Mouse (Mus musculus) embryo, embryonic 9.5 days (tissue): ENCODE results near the gene St6galnac3.

Experiments used
- DNase-seq: peaks from one replicate; pipeline ENCODE4 v3.0.0-alpha.2; 2017; ENCODE audit errors: extremely low spot score

Gene St6galnac3

DNA sequence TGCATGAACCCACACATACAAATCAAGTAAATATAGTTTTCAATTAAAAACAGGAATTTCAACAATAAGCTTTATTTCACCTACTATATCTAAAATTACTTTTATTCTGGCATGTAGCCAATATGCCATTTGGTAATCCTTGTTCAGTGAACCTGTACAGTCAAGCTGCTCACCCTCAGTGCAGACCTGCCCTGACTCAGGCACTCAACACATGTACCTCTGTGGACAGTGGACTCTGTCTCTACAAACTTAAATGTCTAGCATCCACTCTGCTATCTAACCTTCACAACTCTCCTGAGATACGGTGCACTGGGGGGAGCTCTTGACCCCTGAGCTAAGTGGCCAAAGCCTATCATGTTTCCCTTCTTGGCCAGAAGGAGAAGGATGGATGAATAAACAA lies 137.4 kb downstream of the St6galnac3 start:
- no peak for DNase-seq

DNA sequence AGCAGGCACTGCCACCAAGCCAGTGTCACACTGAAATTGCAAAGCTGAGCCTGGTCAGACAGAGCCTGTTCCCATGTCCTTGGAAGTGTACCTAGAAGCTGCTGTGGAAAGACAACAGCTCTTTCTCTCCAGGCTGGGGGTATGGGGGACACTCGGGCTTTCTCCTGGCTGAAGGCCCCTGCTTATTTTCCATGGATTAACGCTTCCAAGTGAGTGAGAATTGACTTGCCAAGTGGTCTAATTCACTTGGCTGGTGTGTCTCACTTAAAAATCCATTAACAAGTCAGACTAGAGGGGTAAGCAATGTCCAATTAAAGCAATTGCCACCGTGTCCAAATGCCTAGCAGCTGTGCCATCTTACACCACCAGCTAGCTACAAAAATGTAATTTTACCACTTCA lies 140.1 kb downstream of the St6galnac3 start:
- DNase-seq: no peak

- no peak for DNase-seq
Measured at GRCm38 (mm10) chr3:153582065-153582464, 142.9 kb downstream of the St6galnac3 start.

DNA sequence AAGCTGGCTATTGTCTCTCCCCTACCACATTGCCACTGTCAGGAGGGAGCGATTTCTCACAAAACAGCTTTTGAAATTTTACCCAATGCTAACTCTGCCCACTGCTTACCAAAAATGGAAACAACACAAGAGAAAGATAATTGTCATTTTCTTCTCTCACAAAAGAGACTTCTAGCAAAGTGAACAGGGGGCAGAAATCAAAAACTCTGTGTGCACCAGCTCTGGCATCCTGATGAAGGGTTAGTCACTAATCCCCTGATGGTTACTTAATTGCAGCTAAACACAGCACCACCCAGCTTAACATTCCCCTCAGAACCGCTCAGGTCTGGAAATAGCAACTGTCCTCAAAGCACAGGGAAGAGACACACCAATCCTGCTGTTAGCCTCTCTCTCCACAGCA lies 144.3 kb downstream of the St6galnac3 start:
- no peak for DNase-seq

GRCm38 (mm10) chr3:153580136-153580535 lies 144.8 kb downstream of the St6galnac3 start:
- DNase-seq: no peak

GRCm38 (mm10) chr3:153577286-153577685 lies 147.7 kb downstream of the St6galnac3 start:
- no peak for DNase-seq

- DNase-seq: no peak
Measured at GRCm38 (mm10) chr3:153571152-153571551, 153.8 kb downstream of the St6galnac3 start.

- no peak for DNase-seq
Measured at GRCm38 (mm10) chr3:153568815-153569214, 156.2 kb downstream of the St6galnac3 start.

- DNase-seq: no peak
Measured at GRCm38 (mm10) chr3:153567913-153568312, 157.1 kb downstream of the St6galnac3 start.

DNA sequence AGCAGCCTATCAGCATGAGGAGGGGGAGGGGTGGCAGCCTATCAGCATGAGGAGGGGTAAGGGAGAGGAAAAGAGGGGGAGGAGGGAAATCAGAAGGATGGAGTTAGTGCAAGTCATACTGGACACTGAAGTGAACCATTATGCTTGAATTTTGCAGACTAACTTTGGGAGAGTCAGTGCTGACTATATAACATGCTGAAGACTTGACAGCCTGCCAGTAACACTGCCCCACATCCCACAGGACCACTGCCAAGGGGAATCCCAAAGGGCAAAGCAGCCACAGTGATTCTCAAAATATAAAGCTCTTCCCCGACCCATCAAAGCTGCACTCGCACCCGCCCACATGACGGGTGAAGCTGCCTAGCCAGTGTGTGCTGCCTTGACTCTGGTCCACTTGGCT lies 157.5 kb downstream of the St6galnac3 start:
- DNase-seq: no peak

- DNase-seq: no peak
Measured at GRCm38 (mm10) chr3:153566100-153566499, 158.9 kb downstream of the St6galnac3 start.

- DNase-seq: no peak
Measured at GRCm38 (mm10) chr3:153560897-153561296, 164.1 kb downstream of the St6galnac3 start.

- DNase-seq: no peak
Measured at GRCm38 (mm10) chr3:153559586-153559985, 165.4 kb downstream of the St6galnac3 start.

GRCm38 (mm10) chr3:153556621-153557020 lies 168.4 kb downstream of the St6galnac3 start:
- DNase-seq: no peak

- DNase-seq: no peak
Measured at GRCm38 (mm10) chr3:153553712-153554111, 171.3 kb downstream of the St6galnac3 start.

DNA sequence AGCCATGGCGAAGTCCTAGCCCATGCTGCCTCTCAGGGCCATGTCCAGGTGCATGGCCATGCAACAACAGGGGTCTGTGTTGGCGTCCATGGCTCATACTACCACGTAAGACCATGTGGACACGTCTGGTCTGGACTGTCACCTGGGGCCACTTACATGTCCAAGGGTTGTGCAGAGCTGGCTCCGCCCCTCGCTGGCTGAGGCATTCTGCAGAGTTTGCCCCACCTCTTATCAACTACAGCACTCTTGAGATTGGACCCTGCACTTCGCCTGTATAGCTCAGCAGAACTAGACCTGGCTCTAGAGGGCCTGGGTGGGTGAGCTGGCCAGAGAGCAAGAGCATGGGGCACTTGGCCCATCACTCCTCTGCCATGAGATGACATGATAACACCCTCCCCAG lies 171.7 kb downstream of the St6galnac3 start:
- DNase-seq: no peak

DNA sequence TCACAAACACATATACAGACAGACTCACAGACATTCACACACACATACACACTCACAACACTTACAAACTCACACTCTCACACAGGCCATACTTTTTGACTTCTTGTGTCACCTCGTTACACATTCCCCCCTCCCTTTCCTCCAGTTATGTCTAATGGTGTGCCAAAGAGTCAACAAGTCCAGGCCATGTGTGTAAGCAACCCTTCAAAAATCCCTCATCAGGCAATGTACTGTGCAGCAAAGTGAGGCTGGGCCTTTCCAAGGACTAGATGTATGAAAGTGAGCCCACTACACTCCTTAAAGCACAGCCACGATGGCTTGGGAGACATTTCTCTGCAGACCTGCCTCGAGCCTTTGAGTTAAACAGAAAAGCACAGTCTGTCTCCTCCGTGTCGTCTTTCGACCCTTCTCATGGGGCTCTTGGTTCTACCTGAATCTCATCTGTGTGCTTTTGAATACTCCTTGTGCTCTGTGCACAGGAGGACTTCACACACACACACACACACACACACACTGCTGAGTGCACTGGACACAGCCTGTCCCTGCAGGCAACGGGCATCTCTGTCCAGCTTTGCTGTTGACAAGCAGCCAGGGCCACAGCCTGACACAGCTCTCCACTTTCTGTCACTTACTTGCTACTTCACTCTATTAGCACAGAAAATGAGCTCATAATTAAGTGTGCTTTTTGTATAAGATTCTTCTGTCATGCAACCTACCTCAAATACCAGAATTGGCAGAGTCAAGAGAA lies 177.9 kb downstream of the St6galnac3 start:
- no peak for DNase-seq

DNA sequence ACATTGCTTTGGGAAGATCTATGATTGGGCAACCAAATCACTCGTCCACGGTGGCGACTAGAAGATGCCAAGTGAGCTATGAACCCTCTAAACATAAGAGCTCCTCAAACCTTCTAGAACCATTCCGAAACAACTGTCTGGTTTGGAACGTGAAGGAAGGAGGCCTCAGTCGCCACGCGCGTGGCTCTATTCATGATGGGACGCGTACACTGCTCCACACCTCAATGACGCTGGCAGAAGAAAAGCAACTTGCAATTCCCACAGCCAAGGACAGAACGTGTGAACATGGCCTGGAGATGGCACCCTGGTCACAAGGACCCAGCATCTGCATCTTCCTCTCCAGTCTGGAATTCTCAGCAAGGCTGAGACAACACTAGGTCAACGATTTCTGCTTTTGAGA lies 185.1 kb downstream of the St6galnac3 start:
- DNase-seq: no peak

DNA sequence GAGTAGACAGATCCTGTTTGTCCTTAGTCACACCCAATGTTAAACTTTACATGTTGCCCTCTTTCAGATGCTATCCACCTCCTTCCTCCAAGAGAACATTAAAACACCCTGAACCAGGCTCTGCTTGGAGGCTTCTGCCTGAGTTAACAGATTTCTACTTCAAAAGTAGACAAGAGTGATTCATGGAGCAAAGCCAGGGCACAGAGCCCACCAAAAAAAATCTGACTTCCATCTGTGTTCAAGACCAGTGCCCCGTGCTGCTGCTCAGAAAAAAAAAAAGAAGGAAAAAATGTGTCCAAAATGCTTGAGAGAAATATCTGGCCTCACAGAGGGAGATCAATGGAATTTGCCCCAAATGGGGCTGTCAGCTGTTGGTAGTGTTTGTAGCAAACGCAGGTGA lies 186.6 kb downstream of the St6galnac3 start:
- DNase-seq: no peak

DNA sequence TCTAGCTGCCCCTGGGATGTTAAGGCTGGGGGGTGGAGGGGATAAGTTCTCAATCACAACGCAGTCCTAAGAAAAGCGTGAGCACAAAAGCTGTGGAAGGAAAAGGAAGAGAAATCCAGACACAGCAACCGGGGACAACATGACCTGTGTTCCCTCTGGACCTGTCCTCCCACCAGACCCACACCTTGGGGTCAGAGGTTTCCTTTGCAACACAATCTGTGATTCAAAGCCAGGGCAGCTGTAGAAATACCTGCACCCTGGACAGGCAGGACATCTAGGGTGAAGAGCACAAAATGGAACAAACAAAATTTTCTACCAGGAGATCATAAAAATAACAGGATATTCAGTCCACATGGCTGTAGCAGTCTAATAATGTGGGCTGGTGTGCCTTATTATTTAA lies 187.5 kb downstream of the St6galnac3 start:
- no peak for DNase-seq

DNA sequence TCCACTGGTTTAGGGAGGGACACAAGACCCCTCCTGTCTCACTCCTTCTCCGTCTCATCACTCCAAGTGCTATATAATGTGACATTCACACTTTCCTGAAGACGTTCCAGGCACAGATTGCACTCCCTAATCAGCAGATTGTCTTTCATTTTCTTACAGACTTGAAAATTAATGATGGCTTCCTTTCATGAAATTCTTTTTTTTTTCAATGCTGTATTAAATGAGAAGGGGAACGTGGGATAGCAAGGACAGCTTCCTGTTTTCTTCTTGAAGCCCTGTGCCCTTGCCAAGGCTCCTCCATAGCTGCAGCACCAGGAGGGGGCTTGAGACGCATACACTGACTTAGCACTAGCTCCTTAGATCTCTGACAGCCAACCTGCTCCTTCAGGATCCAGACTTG lies 188.7 kb downstream of the St6galnac3 start:
- DNase-seq: no peak

DNA sequence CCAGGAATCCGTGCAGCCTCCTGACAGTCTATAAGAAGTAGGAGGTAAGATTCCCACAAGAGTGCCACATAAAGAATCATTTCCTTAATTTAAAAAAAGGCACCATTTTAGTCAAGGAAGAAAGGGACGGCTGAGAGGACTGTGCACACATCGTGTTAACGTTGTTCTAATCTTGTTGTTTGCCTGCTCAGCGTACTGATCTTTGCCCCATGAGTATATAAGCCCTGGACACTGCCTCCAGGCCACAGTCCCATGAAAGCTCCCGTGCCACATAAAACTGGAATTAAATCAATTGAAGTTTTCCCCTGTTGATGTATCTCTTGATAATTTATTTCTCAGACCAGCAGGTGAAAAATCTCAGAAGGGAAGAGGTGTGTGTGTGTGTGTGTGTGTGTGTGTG lies 195.8 kb downstream of the St6galnac3 start:
- DNase-seq: no peak

GRCm38 (mm10) chr3:153525151-153525768 lies 199.7 kb downstream of the St6galnac3 start:
- no peak for DNase-seq

- no peak for DNase-seq
Measured at GRCm38 (mm10) chr3:153516848-153517247, 208.1 kb downstream of the St6galnac3 start.
